Mouse (Mus musculus): Measurements from ENCODE around the gene Gnl1. TPM values are rescaled to one million over a fixed set of nuclear protein-coding genes. Genes with fewer than 3 reads are reported as not detected.

Gene Gnl1
- total and polyA plus RNA-seq, 3 experiments = 22.9 to 121 (median 28.6) TPM

DNA sequence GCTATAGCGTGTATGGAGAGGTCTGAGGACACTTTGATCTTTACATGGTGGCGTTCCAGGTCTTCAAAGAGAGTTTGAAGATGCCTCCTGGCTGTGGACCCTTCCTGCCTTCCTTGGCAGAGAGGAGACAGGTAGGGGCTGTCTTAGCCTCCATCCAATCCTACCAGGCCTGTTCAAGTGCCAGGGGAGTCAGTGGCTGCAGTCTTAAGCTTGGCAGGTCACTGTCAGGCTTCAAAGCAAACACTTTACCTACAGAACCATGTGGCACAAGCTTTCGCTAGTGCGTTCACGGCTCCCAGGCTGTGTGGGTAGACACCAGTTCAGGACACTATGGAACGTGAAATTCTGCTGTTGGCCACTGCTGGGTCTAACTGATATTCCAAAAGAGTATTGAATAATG is 43.3 kb downstream of the Gnl1 start:
- ATAC-seq (ENCODE audit: extremely low read depth, insufficient number of reproducible peaks, low FRiP score, poor library complexity, severe bottlenecking) (no peak), DNase-seq (ENCODE audit: low spot score) (no peak)
- Histone ChIP-seq H3K4me3 (ENCODE audit: low read depth, low read length) (no peak overlapping the region), H3K4me1 (ENCODE audit: insufficient read depth, low read depth, low read length) (peaks cover 59% of the 10 kb centered on the region), H3K27me3 (ENCODE audit: insufficient read depth, low read length) (no peaks in the 10 kb centered on the region), H3K36me3 (replicated peaks) (peaks cover 79% of the 10 kb centered on the region), H3K9me3 (replicated peaks) (peaks cover 30% of the 10 kb centered on the region)
- TF ChIP-seq CTCF (IDR thresholded peaks at IDR 0.05; ENCODE audit: low read depth, low read length) (no peak), GATA2 (IDR thresholded peaks at IDR 0.05; ENCODE audit: borderline replicate concordance, low read depth, low read length) (no peak), TAL1 (conservative IDR thresholded peaks at IDR 0.05; ENCODE audit: low read depth, low read length) (no peak), POLR2AphosphoS5 (IDR thresholded peaks at IDR 0.05; ENCODE audit: insufficient replicate concordance, low read depth, low read length) (no peak), GATA1 (IDR thresholded peaks at IDR 0.05; ENCODE audit: borderline replicate concordance, low read length) (no peak)

DNA sequence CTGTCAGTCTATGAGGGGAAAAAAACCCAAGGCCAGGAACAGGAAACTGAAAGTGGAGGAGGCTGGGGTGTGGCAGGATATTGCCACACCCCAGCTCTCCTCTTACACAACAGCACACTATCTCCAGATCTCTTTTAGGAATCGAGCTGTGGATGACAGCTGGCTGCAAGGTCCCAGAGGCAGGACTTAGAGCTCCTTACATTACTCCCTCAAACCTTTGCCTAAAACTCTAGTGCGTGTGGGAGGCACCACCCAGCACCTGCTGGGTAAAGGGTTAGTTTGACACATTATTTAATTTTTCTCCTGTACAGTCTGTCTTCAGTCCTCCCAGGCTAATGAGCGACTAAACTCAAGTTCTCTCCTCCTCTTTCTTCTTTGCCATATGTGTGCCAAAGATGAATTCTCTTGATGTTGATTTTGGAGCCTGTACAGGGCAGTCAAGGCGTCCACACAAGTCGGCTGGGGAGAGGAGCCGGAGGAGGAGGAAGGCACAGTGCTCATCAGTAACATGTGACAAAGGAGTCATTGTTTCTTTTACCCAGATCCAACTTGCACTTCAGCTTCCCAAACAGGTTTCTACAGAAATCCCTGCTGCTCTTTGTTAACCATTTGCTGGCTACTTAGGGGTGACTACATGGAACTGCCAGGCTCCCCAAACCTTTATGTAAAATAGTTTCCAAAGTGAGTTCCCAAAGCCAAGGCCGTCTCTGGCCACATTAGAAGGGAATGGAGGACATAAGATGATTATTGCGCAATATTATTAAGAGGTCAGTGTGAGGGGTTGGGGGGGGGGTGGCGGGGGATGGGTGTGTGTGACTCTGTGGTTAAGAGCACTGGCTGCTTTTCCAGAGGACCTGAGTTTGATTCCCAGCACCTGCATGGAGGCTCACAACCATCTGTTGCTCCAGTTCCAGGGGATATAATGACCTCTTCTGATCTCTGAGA is 44.3 kb downstream of the Gnl1 start:
- TF ChIP-seq GATA2 (IDR thresholded peaks at IDR 0.05; ENCODE audit: borderline replicate concordance, low read depth, low read length) (no peak), GATA1 (IDR thresholded peaks at IDR 0.05; ENCODE audit: borderline replicate concordance, low read length) (no peak), TAL1 (conservative IDR thresholded peaks at IDR 0.05; ENCODE audit: low read depth, low read length) (no peak)
- no peak overlapping the region for H3K4me3 ChIP-seq (ENCODE audit: low read depth, low read length)
- ATAC-seq (ENCODE audit: extremely low read depth, insufficient number of reproducible peaks, low FRiP score, poor library complexity, severe bottlenecking) (peak; percentile 28; the same call in 1 of the 2 replicates), DNase-seq (ENCODE audit: low spot score) (no peak)
- peaks cover 32% of the 10 kb centered on the region for H3K9me3 ChIP-seq (replicated peaks)
- H3K27me3 ChIP-seq (ENCODE audit: insufficient read depth, low read length) = no peaks in the 10 kb centered on the region
- H3K36me3 ChIP-seq (replicated peaks) = peaks cover 80% of the 10 kb centered on the region
- H3K4me1 ChIP-seq (ENCODE audit: insufficient read depth, low read depth, low read length) = peaks cover 60% of the 10 kb centered on the region

DNA sequence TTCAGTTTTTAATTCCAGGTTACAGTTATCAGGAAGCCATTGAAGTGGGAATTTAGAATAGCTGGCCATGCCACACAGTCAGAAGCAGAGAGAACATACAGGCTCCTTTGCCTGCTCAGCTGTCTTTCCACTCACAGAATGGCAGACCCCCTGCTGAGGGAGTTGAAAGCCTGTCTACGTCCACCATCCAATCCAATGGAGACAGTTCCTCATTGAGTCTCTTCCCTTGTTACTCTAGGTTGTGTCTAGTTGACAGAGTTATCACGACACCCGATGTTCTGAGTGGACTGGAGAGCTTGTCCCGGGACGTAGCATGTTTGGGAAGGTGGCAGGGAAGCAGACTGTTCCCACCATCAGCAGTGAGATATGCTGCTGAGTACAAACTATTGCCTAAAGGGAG is 45.5 kb downstream of the Gnl1 start:
- H3K9me3 ChIP-seq (replicated peaks) = peaks cover 32% of the 10 kb centered on the region
- no peak overlapping the region for H3K4me3 ChIP-seq (ENCODE audit: low read depth, low read length)
- TF ChIP-seq GATA2 (IDR thresholded peaks at IDR 0.05; ENCODE audit: borderline replicate concordance, low read depth, low read length) (no peak), CTCF (IDR thresholded peaks at IDR 0.05; ENCODE audit: low read depth, low read length) (no peak), TAL1 (conservative IDR thresholded peaks at IDR 0.05; ENCODE audit: low read depth, low read length) (no peak), POLR2AphosphoS5 (IDR thresholded peaks at IDR 0.05; ENCODE audit: insufficient replicate concordance, low read depth, low read length) (no peak), GATA1 (IDR thresholded peaks at IDR 0.05; ENCODE audit: borderline replicate concordance, low read length) (no peak)
- H3K27me3 ChIP-seq (ENCODE audit: insufficient read depth, low read length) = no peaks in the 10 kb centered on the region
- no peak for ATAC-seq (ENCODE audit: extremely low read depth, insufficient number of reproducible peaks, low FRiP score, poor library complexity, severe bottlenecking)
- peaks cover 75% of the 10 kb centered on the region for H3K36me3 ChIP-seq (replicated peaks)
- no peak for DNase-seq (ENCODE audit: low spot score)
- peaks cover 60% of the 10 kb centered on the region for H3K4me1 ChIP-seq (ENCODE audit: insufficient read depth, low read depth, low read length)

DNA sequence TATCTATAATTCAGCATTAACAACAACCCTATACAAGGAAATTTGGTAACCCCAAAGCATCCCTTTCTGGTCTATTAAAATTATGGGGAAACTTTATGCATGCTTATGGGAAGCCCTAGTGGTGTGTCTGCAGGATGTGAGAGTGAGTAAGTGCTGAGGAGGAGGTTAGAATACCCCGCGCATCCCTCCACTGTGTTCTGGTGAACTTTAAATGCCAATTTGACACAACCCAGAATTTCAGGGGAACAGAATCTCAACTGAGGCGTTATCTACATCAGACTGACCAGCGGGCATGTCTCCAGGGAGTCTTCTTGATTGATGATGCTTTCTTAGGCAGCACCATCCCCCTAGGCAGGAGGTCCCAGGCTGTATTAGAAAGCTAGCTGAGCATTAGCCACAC is 46.2 kb downstream of the Gnl1 start:
- Histone ChIP-seq H3K4me1 (ENCODE audit: insufficient read depth, low read depth, low read length) (peaks cover 60% of the 10 kb centered on the region), H3K27me3 (ENCODE audit: insufficient read depth, low read length) (no peaks in the 10 kb centered on the region), H3K9me3 (replicated peaks) (peaks cover 27% of the 10 kb centered on the region), H3K36me3 (replicated peaks) (peaks cover 73% of the 10 kb centered on the region), H3K4me3 (ENCODE audit: low read depth, low read length) (no peak overlapping the region)
- ATAC-seq (ENCODE audit: extremely low read depth, insufficient number of reproducible peaks, low FRiP score, poor library complexity, severe bottlenecking) = no peak
- TF ChIP-seq POLR2AphosphoS5 (IDR thresholded peaks at IDR 0.05; ENCODE audit: insufficient replicate concordance, low read depth, low read length) (no peak), TAL1 (conservative IDR thresholded peaks at IDR 0.05; ENCODE audit: low read depth, low read length) (no peak), GATA2 (IDR thresholded peaks at IDR 0.05; ENCODE audit: borderline replicate concordance, low read depth, low read length) (no peak), GATA1 (IDR thresholded peaks at IDR 0.05; ENCODE audit: borderline replicate concordance, low read length) (no peak), CTCF (IDR thresholded peaks at IDR 0.05; ENCODE audit: low read depth, low read length) (no peak)
- no peak for DNase-seq (ENCODE audit: low spot score)

DNA sequence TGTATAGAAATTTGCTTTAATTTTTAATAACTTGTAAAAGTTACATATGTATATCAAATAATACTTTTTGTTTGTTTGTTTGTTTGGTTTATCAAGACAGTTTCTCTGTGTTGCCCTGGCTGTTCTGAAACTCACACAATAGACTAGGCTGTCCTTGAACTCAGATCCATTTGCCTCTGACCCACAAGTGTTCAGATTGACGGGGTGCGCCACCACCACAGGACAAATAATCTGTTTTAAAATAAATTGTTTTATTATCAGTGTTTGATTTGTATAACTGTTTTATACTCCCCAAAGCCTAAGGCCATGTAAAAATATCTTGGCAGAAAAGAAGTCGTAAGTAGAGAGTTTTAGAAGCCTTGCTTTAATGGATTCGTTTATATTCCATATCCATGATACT is 48.0 kb downstream of the Gnl1 start:
- Histone ChIP-seq H3K27me3 (ENCODE audit: insufficient read depth, low read length) (no peaks in the 10 kb centered on the region), H3K4me1 (ENCODE audit: insufficient read depth, low read depth, low read length) (peaks cover 62% of the 10 kb centered on the region), H3K9me3 (replicated peaks) (peaks cover 16% of the 10 kb centered on the region), H3K4me3 (ENCODE audit: low read depth, low read length) (no peak overlapping the region), H3K36me3 (replicated peaks) (peaks cover 63% of the 10 kb centered on the region)
- ATAC-seq (ENCODE audit: extremely low read depth, insufficient number of reproducible peaks, low FRiP score, poor library complexity, severe bottlenecking) (no peak), DNase-seq (ENCODE audit: low spot score) (no peak)
- TF ChIP-seq GATA2 (IDR thresholded peaks at IDR 0.05; ENCODE audit: borderline replicate concordance, low read depth, low read length) (no peak), TAL1 (conservative IDR thresholded peaks at IDR 0.05; ENCODE audit: low read depth, low read length) (no peak), GATA1 (IDR thresholded peaks at IDR 0.05; ENCODE audit: borderline replicate concordance, low read length) (no peak), CTCF (IDR thresholded peaks at IDR 0.05; ENCODE audit: low read depth, low read length) (no peak), POLR2AphosphoS5 (IDR thresholded peaks at IDR 0.05; ENCODE audit: insufficient replicate concordance, low read depth, low read length) (no peak)

DNA sequence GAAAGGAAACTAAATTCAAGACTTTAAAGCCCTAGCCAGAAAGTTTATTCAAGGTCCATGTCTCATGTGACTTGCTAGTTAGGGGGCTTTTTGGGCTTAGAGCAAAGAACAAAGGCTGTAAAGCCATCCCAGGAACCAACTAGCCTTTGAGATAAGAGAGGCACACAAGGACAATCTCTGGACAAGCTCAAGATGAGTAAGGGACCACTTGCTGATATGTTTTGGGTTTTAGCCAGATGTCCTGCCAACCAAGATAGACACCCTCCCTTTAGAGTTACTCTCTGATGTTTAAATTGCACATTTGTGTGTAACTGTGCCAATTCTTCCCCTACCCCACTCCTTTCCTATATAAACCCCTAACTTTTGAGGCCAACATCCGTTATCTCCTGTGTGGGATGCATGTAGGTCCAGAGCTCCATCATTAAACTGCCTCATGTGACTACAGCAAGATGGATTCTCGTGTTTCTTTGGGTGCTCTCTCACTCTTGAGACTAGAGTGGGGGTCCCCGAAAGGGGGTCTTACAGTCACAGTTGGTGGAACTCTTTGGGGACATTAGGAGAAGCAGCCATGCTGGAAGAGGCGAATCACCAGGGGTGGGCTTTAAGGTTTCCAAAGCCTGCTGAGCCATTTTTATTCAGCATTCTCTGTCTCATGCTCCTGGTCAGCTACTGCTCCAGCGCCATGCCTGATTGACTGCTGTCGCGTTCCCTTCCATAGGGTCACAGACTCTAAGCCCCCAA is 49.4 kb downstream of the Gnl1 start:
- Histone ChIP-seq H3K36me3 (replicated peaks) (peaks cover 53% of the 10 kb centered on the region), H3K4me1 (ENCODE audit: insufficient read depth, low read depth, low read length) (peaks cover 49% of the 10 kb centered on the region), H3K9me3 (replicated peaks) (peaks cover 16% of the 10 kb centered on the region), H3K27me3 (ENCODE audit: insufficient read depth, low read length) (no peaks in the 10 kb centered on the region), H3K4me3 (ENCODE audit: low read depth, low read length) (no peak overlapping the region)
- TF ChIP-seq POLR2AphosphoS5 (IDR thresholded peaks at IDR 0.05; ENCODE audit: insufficient replicate concordance, low read depth, low read length) = no peak
- no peak for TF ChIP-seq TAL1 (conservative IDR thresholded peaks at IDR 0.05; ENCODE audit: low read depth, low read length)
- no peak for TF ChIP-seq GATA2 (IDR thresholded peaks at IDR 0.05; ENCODE audit: borderline replicate concordance, low read depth, low read length)
- TF ChIP-seq GATA1 (IDR thresholded peaks at IDR 0.05; ENCODE audit: borderline replicate concordance, low read length) = no peak
- TF ChIP-seq CTCF (IDR thresholded peaks at IDR 0.05; ENCODE audit: low read depth, low read length) = no peak
- no peak for ATAC-seq (ENCODE audit: extremely low read depth, insufficient number of reproducible peaks, low FRiP score, poor library complexity, severe bottlenecking)
- DNase-seq (ENCODE audit: low spot score) = no peak

Measured in G1E (cell line).